11 mouse cellular contexts compared by ENCODE assay signal in the genomic region with DNA sequence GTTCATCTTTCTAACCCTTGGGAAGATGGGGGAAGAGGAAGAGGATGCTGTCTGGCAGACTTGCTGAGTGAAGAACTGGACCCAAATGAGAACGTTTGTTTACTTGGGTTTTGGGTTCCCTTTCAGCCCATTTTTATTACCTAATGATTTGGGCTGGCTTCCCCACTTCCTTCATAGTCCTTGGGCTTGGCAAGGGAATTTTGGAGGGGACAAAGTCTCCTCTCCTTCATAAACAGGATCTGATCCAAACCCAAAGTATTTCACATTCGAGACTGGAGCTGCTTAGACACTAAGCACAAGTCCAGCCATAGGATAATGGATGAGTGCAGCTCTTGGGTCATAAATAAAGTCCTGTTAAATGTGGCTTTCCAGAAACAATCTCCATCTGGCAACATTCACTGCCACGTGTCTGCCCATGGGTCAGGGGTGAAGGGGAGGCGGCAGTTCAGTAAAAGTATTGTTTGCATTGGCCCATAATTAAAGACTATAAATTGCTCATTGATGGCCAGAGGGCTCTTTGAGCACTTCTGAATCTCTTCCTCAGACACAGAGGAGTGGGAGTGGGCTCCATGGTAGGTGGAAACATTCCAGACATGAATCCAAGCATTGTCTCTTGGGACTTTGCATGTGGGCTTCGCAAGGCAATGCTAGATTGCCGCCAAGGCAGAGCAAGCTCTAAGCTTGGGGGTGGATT. TPM values are rescaled to one million over a fixed set of nuclear protein-coding genes. Genes with fewer than 3 reads are reported as not detected.
DNase-seq lines count a peak whose midpoint lies in the region; ATAC-seq lines count a peak whose summit lies in the region.
"Had no signal": no experiment of that assay in that cellular context is flagged by ENCODE, and none has a peak within 500 bp of the region (broad histone marks: within the 10 kb centered on the region; RNA-seq: fewer than 3 reads in every experiment).

No protein-coding gene starts in this region.

- no peak overlapping the region for H3K4me3 ChIP-seq in intestine, embryonic 16.5 days (ENCODE audit: low read length)
- no peak overlapping the region for H3K4me3 ChIP-seq in intestine, embryonic 15.5 days (replicated peaks)
- no peak overlapping the region for H3K4me3 ChIP-seq in limb, embryonic 10.5 days
- no peak overlapping the region for H3K4me3 ChIP-seq in forebrain, embryonic 10.5 days
- H3K4me3 ChIP-seq: layer of hippocampus, adult 2 months had no signal

- no peak overlapping the region for H3K4me2 ChIP-seq in intestine, embryonic 16.5 days (ENCODE audit: low read depth, low read length)
- no peak overlapping the region for H3K4me2 ChIP-seq in intestine, embryonic 15.5 days (replicated peaks)
- H3K4me2 ChIP-seq: hindbrain, embryonic 14.5 days had no signal

- H3K36me3 ChIP-seq in intestine, embryonic 16.5 days (ENCODE audit: control insufficient read depth, insufficient read depth, low read length): no peaks in the 10 kb centered on the region
- no peaks in the 10 kb centered on the region for H3K36me3 ChIP-seq in intestine, embryonic 15.5 days
- no peaks in the 10 kb centered on the region for H3K36me3 ChIP-seq in limb, embryonic 10.5 days
- H3K36me3 ChIP-seq in forebrain, embryonic 10.5 days (replicated peaks): no peaks in the 10 kb centered on the region

- H3K27ac ChIP-seq in intestine, embryonic 16.5 days (ENCODE audit: low read length): no peak overlapping the region; the same call in 1 of the 2 replicates
- H3K27ac ChIP-seq in intestine, embryonic 15.5 days: no peak overlapping the region
- H3K27ac ChIP-seq in limb, embryonic 10.5 days: peak overlapping the region; percentile 71; the same call in 1 of the 2 replicates
- no peak overlapping the region for H3K27ac ChIP-seq in forebrain, embryonic 10.5 days
- H3K27ac ChIP-seq: hindbrain, embryonic 14.5 days; layer of hippocampus, adult 2 months had no signal

- H3K9ac ChIP-seq in intestine, embryonic 16.5 days (ENCODE audit: low read depth, low read length): no peak overlapping the region
- H3K9ac ChIP-seq in intestine, embryonic 15.5 days: no peak overlapping the region
- H3K9ac ChIP-seq: hindbrain, embryonic 14.5 days had no signal

- DNase-seq in 3T3-L1 (ENCODE audit: low read depth, low spot score): peak; percentile 59
- peak; percentile 68 for DNase-seq in embryo, embryonic 10.5 days (ENCODE audit: low spot score)
- DNase-seq in limb, embryonic 10.5 days (ENCODE audit: low spot score): no peak
- no peak for DNase-seq in forebrain, embryonic 10.5 days (ENCODE audit: extremely low spot score, low spot score)
- no peak for DNase-seq in frontal cortex, postnatal 14 days (ENCODE audit: low spot score in 2 of 2)
- DNase-seq: cerebellum, postnatal 10 days had no signal

- 45% methylated on average over 6 of the region's 6 CpGs for WGBS in intestine, embryonic 16.5 days
- WGBS in intestine, embryonic 15.5 days: 38% methylated on average over 6 of the region's 6 CpGs
- 51% methylated on average over 6 of the region's 6 CpGs for WGBS in limb, embryonic 10.5 days
- WGBS in forebrain, embryonic 10.5 days: 79% methylated on average over 6 of the region's 6 CpGs

- no peaks in the 10 kb centered on the region for H3K9me3 ChIP-seq in intestine, embryonic 16.5 days (ENCODE audit: control insufficient read depth, low read length)
- H3K9me3 ChIP-seq in intestine, embryonic 15.5 days: no peaks in the 10 kb centered on the region
- no peaks in the 10 kb centered on the region for H3K9me3 ChIP-seq in limb, embryonic 10.5 days (replicated peaks)
- no peaks in the 10 kb centered on the region for H3K9me3 ChIP-seq in forebrain, embryonic 10.5 days

- no peaks in the 10 kb centered on the region for H3K27me3 ChIP-seq in intestine, embryonic 16.5 days (replicated peaks; ENCODE audit: control insufficient read depth, insufficient read depth, low read length)
- no peaks in the 10 kb centered on the region for H3K27me3 ChIP-seq in intestine, embryonic 15.5 days (replicated peaks)
- H3K27me3 ChIP-seq in limb, embryonic 10.5 days (ENCODE audit: low read depth, poor library complexity, severe bottlenecking): no peaks in the 10 kb centered on the region
- no peaks in the 10 kb centered on the region for H3K27me3 ChIP-seq in forebrain, embryonic 10.5 days (ENCODE audit: poor library complexity, severe bottlenecking)

- peak; percentile 37; the same call in 1 of the 2 replicates for ATAC-seq in intestine, embryonic 16.5 days
- no peak for ATAC-seq in intestine, embryonic 15.5 days
- ATAC-seq: midbrain, embryonic 16.5 days had no signal

- H3K4me1 ChIP-seq in intestine, embryonic 16.5 days (ENCODE audit: control insufficient read depth, insufficient read depth, low read length): peaks cover 30% of the 10 kb centered on the region
- peaks cover 17% of the 10 kb centered on the region; the same call in 1 of the 2 replicates for H3K4me1 ChIP-seq in intestine, embryonic 15.5 days (replicated peaks)
- H3K4me1 ChIP-seq in limb, embryonic 10.5 days: peaks cover 16% of the 10 kb centered on the region
- no peaks in the 10 kb centered on the region for H3K4me1 ChIP-seq in forebrain, embryonic 10.5 days

RNA-seq across cellular contexts. Expression of gene Phldb2, which starts 29.5 kb away (rescaled TPM):
- 19.8 and 20.7 TPM in 2 replicates for polyA plus RNA-seq in intestine, embryonic 16.5 days (2015; fragmentation: Nextera tagmentation; extraction: Ambion mirVana)
- 28.7 and 31.8 TPM in 2 replicates for polyA plus RNA-seq in intestine, embryonic 15.5 days (2015; fragmentation: Nextera tagmentation; extraction: Ambion mirVana)
- 38.9 and 50.2 TPM in 2 replicates for polyA plus RNA-seq in limb, embryonic 10.5 days (2016; fragmentation: Nextera tagmentation; extraction: Ambion mirVana)
- polyA plus RNA-seq in forebrain, embryonic 10.5 days (2016; fragmentation: Nextera tagmentation; extraction: Ambion mirVana): 28.0 and 28.3 TPM in 2 replicates

Comparison
In these comparisons a context has a peak if more than half of its experiments do, and no peak if none do; other contexts are left out.
1. DNase-seq: peak in 3T3-L1 (single experiment) and embryo, embryonic 10.5 days (single experiment); none in limb, embryonic 10.5 days (single experiment), forebrain, embryonic 10.5 days (single experiment) and frontal cortex, postnatal 14 days (0 of 2).